Mouse (Mus musculus): ENCODE data around the gene Cux1.
"Not testable (repeated sequence)": the region's sequence is repeated elsewhere in the genome, so short reads cannot be mapped to it uniquely, and the experiment has no call there.

Gene Cux1

GRCm38 (mm10) chr5:136474086-136474485 is 93.2 kb downstream of the Cux1 start:
- no peak for DNase-seq (ENCODE audit: low spot score in 2 of 2)

- no peak for DNase-seq (ENCODE audit: low spot score in 2 of 2)
These were observed 94.0 kb downstream of the Cux1 start for GRCm38 (mm10) chr5:136473337-136473736.

- no peak for DNase-seq (ENCODE audit: low spot score in 2 of 2)
These were observed 94.4 kb downstream of the Cux1 start for GRCm38 (mm10) chr5:136472846-136473245.

- DNase-seq (ENCODE audit: low spot score in 2 of 2) = not testable (repeated sequence)
These were observed 96.1 kb downstream of the Cux1 start for GRCm38 (mm10) chr5:136470985-136471735.

GRCm38 (mm10) chr5:136469301-136469700 is 98.0 kb downstream of the Cux1 start:
- no peak for DNase-seq (ENCODE audit: low spot score in 2 of 2)

- peak; percentile 37 to 50 for DNase-seq (ENCODE audit: low spot score in 2 of 2)
These were observed 99.8 kb downstream of the Cux1 start for GRCm38 (mm10) chr5:136467360-136467999.

GRCm38 (mm10) chr5:136465770-136466406 is 101.4 kb downstream of the Cux1 start:
- peak; percentile 43 to 53 for DNase-seq (ENCODE audit: low spot score in 2 of 2)

GRCm38 (mm10) chr5:136465366-136465765 is 101.9 kb downstream of the Cux1 start:
- DNase-seq (ENCODE audit: low spot score in 2 of 2) = peak in 1 of 2 experiments; percentile 12

GRCm38 (mm10) chr5:136464849-136465248 is 102.4 kb downstream of the Cux1 start:
- no peak for DNase-seq (ENCODE audit: low spot score in 2 of 2)

GRCm38 (mm10) chr5:136464128-136464527 is 103.2 kb downstream of the Cux1 start:
- DNase-seq (ENCODE audit: low spot score in 2 of 2) = no peak

GRCm38 (mm10) chr5:136462613-136463012 is 104.7 kb downstream of the Cux1 start:
- no peak for DNase-seq (ENCODE audit: low spot score in 2 of 2)

GRCm38 (mm10) chr5:136459901-136460300 is 107.4 kb downstream of the Cux1 start:
- DNase-seq (ENCODE audit: low spot score in 2 of 2) = no peak

GRCm38 (mm10) chr5:136458893-136459499 is 108.3 kb downstream of the Cux1 start:
- no peak for DNase-seq (ENCODE audit: low spot score in 2 of 2)

GRCm38 (mm10) chr5:136458102-136458863 is 109.0 kb downstream of the Cux1 start:
- DNase-seq (ENCODE audit: low spot score in 2 of 2) = no peak

GRCm38 (mm10) chr5:136456395-136456794 is 110.9 kb downstream of the Cux1 start:
- no peak for DNase-seq (ENCODE audit: low spot score in 2 of 2)

- DNase-seq (ENCODE audit: low spot score in 2 of 2) = no peak
These were observed 114.6 kb downstream of the Cux1 start for GRCm38 (mm10) chr5:136452681-136453080.

GRCm38 (mm10) chr5:136449801-136450200 is 117.5 kb downstream of the Cux1 start:
- no peak for DNase-seq (ENCODE audit: low spot score in 2 of 2)

GRCm38 (mm10) chr5:136445967-136446366 is 121.3 kb downstream of the Cux1 start:
- no peak for DNase-seq (ENCODE audit: low spot score in 2 of 2)

GRCm38 (mm10) chr5:136442238-136443187 is 124.8 kb downstream of the Cux1 start:
- DNase-seq (ENCODE audit: low spot score in 2 of 2) = no peak

- no peak for DNase-seq (ENCODE audit: low spot score in 2 of 2)
These were observed 137.6 kb downstream of the Cux1 start for GRCm38 (mm10) chr5:136429647-136430046.

All from urinary bladder, postnatal 36 days (tissue).